Mouse (Mus musculus) monocyte, adult 5-6 weeks (primary cell): ENCODE results near the gene Gm29289. TPM values are rescaled to one million over a fixed set of nuclear protein-coding genes. Genes with fewer than 3 reads are reported as not detected.
"Not testable (repeated sequence)": the region's sequence is repeated elsewhere in the genome, so short reads cannot be mapped to it uniquely, and the experiment has no call there.

ENCODE experiments used
- ATAC-seq: fragments of 153-309, 156-312 bp; replicated peaks from 2 replicates; pipeline ENCODE4 v1.8.0; 2017; ENCODE audit warnings: mild to moderate bottlenecking; ENCODE audit not compliant: low TSS enrichment, insufficient number of reproducible peaks, severe bottlenecking, poor library complexity, low FRiP score
- total RNA-seq: library from RNA; stranded (forward); fragments of 200-1000, 200-491, 200-594 nt; gene quantifications from 3 replicates; pipeline ENCODE4 v1.2.3, GENCODE M21; 2017

Gm29289 gene
- total RNA-seq, result not detected in 3 replicates

GRCm38 (mm10) chrY:2932282-2932681 lies at the start of gene Gm29289:
Gene Gm29289, plus strand, starts transcription at chrY:2932582.
- not testable (repeated sequence) for ATAC-seq

- not testable (repeated sequence) for ATAC-seq
These were observed 31.7 kb upstream of the Gm29289 start, which contains the start of gene Gm10352 for GRCm38 (mm10) chrY:2900689-2901088. Gene Gm10352, plus strand, starts transcription at chrY:2900989.

Other genes starting within 250 kb of the Gm29289 start
- gene H2al2b, start 211.9 kb upstream of the Gm29289 start, total RNA-seq, result not detected in 3 replicates
- gene Gm4064, start 136.4 kb upstream of the Gm29289 start, total RNA-seq, result not detected in 3 replicates
- not detected in 3 replicates for gene Rbmy, start 101.9 kb upstream of the Gm29289 start, total RNA-seq
- gene Gm10256, start 101.9 kb upstream of the Gm29289 start, total RNA-seq, result not detected in 3 replicates
- not detected in 3 replicates for gene Gm10352, start 31.6 kb upstream of the Gm29289 start, total RNA-seq